Mouse (Mus musculus) embryo, embryonic 11 days (tissue): ENCODE results near the gene Cacna1a.
"Not testable (repeated sequence)": the region's sequence is repeated elsewhere in the genome, so short reads cannot be mapped to it uniquely, and the experiment has no call there.

ENCODE experiments used
- DNase-seq: peaks from one replicate; pipeline ENCODE4 v3.0.0-alpha.2; 2015

Gene Cacna1a

GRCm38 (mm10) chr8:84485366-84485765 lies 97.1 kb downstream of the Cacna1a start:
- DNase-seq = no peak

GRCm38 (mm10) chr8:84485864-84486263 lies 97.6 kb downstream of the Cacna1a start:
- DNase-seq = no peak

- no peak for DNase-seq
Measured at GRCm38 (mm10) chr8:84489223-84489622, 101.0 kb downstream of the Cacna1a start.

- DNase-seq = peak; percentile 35
Measured at GRCm38 (mm10) chr8:84494541-84495084, 106.4 kb downstream of the Cacna1a start.

GRCm38 (mm10) chr8:84501181-84501580 lies 112.9 kb downstream of the Cacna1a start:
- no peak for DNase-seq

GRCm38 (mm10) chr8:84501671-84502308 lies 113.5 kb downstream of the Cacna1a start:
- peak; percentile 29 for DNase-seq

- no peak for DNase-seq
Measured at GRCm38 (mm10) chr8:84502638-84503037, 114.4 kb downstream of the Cacna1a start.

GRCm38 (mm10) chr8:84507220-84507619 lies 119.0 kb downstream of the Cacna1a start:
- DNase-seq = no peak

- DNase-seq = not testable (repeated sequence)
Measured at GRCm38 (mm10) chr8:84509764-84510163, 121.5 kb downstream of the Cacna1a start.

GRCm38 (mm10) chr8:84511621-84512020 lies 123.4 kb downstream of the Cacna1a start:
- DNase-seq = no peak

GRCm38 (mm10) chr8:84513765-84514164 lies 125.5 kb downstream of the Cacna1a start:
- DNase-seq = peak; percentile 37

- DNase-seq = no peak
Measured at GRCm38 (mm10) chr8:84518180-84518579, 129.9 kb downstream of the Cacna1a start.

- DNase-seq = no peak
Measured at GRCm38 (mm10) chr8:84518720-84519119, 130.5 kb downstream of the Cacna1a start.

GRCm38 (mm10) chr8:84519767-84520626 lies 131.8 kb downstream of the Cacna1a start:
- DNase-seq = no peak

- no peak for DNase-seq
Measured at GRCm38 (mm10) chr8:84520999-84521398, 132.8 kb downstream of the Cacna1a start.

GRCm38 (mm10) chr8:84528036-84528435 lies 139.8 kb downstream of the Cacna1a start:
- DNase-seq = no peak

GRCm38 (mm10) chr8:84529548-84529947 lies 141.3 kb downstream of the Cacna1a start:
- no peak for DNase-seq

- DNase-seq = no peak
Measured at GRCm38 (mm10) chr8:84532725-84533124, 144.5 kb downstream of the Cacna1a start.

GRCm38 (mm10) chr8:84533341-84533740 lies 145.1 kb downstream of the Cacna1a start:
- DNase-seq = no peak

- no peak for DNase-seq
Measured at GRCm38 (mm10) chr8:84536917-84537316, 148.7 kb downstream of the Cacna1a start.

- DNase-seq = no peak
Measured at GRCm38 (mm10) chr8:84539376-84539775, 151.1 kb downstream of the Cacna1a start.

GRCm38 (mm10) chr8:84542481-84542880 lies 154.2 kb downstream of the Cacna1a start:
- DNase-seq = no peak

- DNase-seq = no peak
Measured at GRCm38 (mm10) chr8:84545522-84545921, 157.3 kb downstream of the Cacna1a start.

- DNase-seq = no peak
Measured at GRCm38 (mm10) chr8:84552457-84552856, 164.2 kb downstream of the Cacna1a start.
